Mouse (Mus musculus): ENCODE measurements around the gene Lrrc20.

- TF ChIP-seq CTCF (IDR thresholded peaks at IDR 0.05) (no peak), POLR2A (IDR thresholded peaks at IDR 0.05; ENCODE audit: insufficient read depth, low read depth, low read length) (no peak)
Measured at GRCm38 (mm10) chr10:61544127-61544862, 68.7 kb downstream of the Lrrc20 start.
